Mouse (Mus musculus): ENCODE measurements around the gene Rasgef1c. TPM values are rescaled to one million over a fixed set of nuclear protein-coding genes. Genes with fewer than 3 reads are reported as not detected.

Gene Rasgef1c
- polyA plus RNA-seq, 1 experiment from 2014 or later: 0.20 TPM

DNA sequence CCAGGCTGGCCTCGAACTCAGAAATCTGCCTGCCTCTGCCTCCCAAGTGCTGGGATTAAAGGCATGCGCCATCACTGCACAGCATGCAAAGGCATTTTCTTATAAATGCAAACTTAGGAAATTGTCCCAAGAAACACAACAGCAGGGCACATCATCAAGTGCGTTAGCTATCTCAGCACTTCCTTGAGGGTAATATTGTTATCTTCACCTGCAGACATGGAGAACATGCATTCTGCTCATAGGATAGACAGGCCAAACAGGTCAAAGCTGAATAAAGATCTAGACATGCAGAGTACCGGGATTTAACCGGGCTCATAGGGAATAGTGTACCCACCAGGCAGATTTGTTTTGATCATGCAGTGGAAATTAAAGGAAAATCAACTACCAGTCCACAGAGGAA lies 9.6 kb upstream of the Rasgef1c start:
- peaks cover 12% of the 10 kb centered on the region; the same call in 1 of the 2 replicates for H3K36me3 ChIP-seq
- DNase-seq (ENCODE audit: low spot score): no peak
- H3K27me3 ChIP-seq (ENCODE audit: insufficient read depth, poor library complexity, severe bottlenecking): peaks cover 5% of the 10 kb centered on the region; the same call in 1 of the 2 replicates
- no peaks in the 10 kb centered on the region for H3K9me3 ChIP-seq
- no peak overlapping the region for H3K27ac ChIP-seq
- H3K4me1 ChIP-seq: no peaks in the 10 kb centered on the region; the same call in 1 of the 2 replicates
- 85% methylated on average over 5 of the region's 5 CpGs for WGBS
- no peak overlapping the region for H3K4me3 ChIP-seq

DNA sequence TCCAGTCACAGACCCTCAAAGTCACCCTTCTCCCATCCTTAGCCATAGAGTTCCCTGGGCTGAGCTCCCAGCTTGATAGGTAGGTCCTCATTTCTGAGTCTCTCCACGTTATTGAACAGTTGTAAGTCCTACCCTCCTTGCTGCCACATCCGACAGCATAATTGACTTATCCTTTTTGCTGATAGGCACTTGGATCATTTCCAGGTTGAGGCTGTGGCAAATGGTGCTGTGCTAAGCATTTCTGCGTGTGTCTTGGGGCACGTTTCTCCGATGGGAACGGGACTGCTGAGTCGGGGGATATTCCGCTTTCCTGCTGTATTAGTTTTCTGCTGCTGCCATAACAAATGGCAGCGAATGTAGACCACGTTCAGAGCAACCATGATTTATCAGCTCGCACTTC lies 7.8 kb upstream of the Rasgef1c start:
- no peaks in the 10 kb centered on the region; the same call in 1 of the 2 replicates for H3K36me3 ChIP-seq
- H3K27ac ChIP-seq: no peak overlapping the region
- 75% methylated on average over 11 of the region's 11 CpGs for WGBS
- H3K4me3 ChIP-seq: no peak overlapping the region
- DNase-seq (ENCODE audit: low spot score): no peak
- H3K4me1 ChIP-seq: no peaks in the 10 kb centered on the region; the same call in 1 of the 2 replicates
- H3K9me3 ChIP-seq: no peaks in the 10 kb centered on the region
- H3K27me3 ChIP-seq (ENCODE audit: insufficient read depth, poor library complexity, severe bottlenecking): peaks cover 9% of the 10 kb centered on the region

DNA sequence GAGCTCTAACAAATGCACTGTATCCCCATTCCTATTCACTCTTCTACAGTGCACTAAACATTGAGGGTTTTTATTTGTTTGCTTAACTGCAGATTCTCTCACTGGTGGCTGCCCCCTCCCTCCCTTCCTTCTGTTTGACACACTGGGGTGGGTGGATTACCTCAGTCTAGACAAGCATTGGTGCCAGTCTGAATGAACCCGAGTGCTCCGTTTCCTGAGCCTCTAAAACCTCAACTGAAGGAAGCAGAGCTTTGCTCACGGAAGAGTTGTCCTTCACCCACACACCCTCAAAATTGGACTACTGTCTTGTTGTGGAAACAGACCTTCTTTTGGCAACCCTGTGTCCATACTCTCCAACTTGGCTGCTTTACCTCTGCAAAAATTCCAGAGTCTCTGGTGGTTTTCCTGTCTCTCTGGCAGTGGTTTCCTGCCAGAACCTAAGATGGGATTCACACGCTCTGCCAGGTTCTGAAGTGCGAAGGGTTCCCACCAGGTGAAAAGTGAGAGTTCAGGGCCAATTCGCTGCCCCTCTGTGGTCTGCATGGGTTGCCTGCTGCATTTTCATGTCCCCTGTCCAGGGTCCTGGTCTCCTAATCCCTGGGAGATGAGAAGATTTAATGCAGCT lies 5.6 kb upstream of the Rasgef1c start:
- no peaks in the 10 kb centered on the region for H3K36me3 ChIP-seq
- no peaks in the 10 kb centered on the region for H3K9me3 ChIP-seq
- DNase-seq (ENCODE audit: low spot score): no peak
- H3K4me3 ChIP-seq: no peak overlapping the region
- no peaks in the 10 kb centered on the region; the same call in 1 of the 2 replicates for H3K4me1 ChIP-seq
- WGBS: 52% methylated on average over 6 of the region's 6 CpGs
- H3K27me3 ChIP-seq (ENCODE audit: insufficient read depth, poor library complexity, severe bottlenecking): peaks cover 32% of the 10 kb centered on the region
- H3K27ac ChIP-seq: no peak overlapping the region

DNA sequence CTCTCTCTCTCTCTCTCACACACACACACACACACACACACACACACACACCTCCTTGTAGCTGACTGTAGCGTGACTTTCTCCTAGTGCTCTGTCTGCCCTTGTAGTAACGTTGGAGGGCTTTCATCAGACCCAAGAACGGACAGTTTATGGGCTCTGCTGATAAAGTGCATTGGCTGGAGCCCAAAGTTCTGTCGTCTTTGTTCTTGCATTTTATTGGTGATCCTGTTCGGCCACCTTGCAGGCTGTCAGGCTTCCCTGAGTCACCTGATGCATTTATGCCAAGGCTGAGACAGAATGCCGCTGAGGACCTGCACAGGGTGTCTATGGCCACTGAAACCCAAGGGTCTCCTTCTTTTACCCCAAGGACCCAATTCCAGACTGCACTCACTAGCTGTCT lies 1.6 kb upstream of the Rasgef1c start:
- 67% methylated on average over 6 of the region's 6 CpGs for WGBS
- Histone ChIP-seq H3K9me3 (no peaks in the 10 kb centered on the region), H3K27ac (no peak overlapping the region), H3K4me3 (no peak overlapping the region), H3K36me3 (no peaks in the 10 kb centered on the region), H3K27me3 (ENCODE audit: insufficient read depth, poor library complexity, severe bottlenecking) (peaks cover 57% of the 10 kb centered on the region), H3K4me1 (peaks cover 12% of the 10 kb centered on the region)
- DNase-seq (ENCODE audit: low spot score): no peak

DNA sequence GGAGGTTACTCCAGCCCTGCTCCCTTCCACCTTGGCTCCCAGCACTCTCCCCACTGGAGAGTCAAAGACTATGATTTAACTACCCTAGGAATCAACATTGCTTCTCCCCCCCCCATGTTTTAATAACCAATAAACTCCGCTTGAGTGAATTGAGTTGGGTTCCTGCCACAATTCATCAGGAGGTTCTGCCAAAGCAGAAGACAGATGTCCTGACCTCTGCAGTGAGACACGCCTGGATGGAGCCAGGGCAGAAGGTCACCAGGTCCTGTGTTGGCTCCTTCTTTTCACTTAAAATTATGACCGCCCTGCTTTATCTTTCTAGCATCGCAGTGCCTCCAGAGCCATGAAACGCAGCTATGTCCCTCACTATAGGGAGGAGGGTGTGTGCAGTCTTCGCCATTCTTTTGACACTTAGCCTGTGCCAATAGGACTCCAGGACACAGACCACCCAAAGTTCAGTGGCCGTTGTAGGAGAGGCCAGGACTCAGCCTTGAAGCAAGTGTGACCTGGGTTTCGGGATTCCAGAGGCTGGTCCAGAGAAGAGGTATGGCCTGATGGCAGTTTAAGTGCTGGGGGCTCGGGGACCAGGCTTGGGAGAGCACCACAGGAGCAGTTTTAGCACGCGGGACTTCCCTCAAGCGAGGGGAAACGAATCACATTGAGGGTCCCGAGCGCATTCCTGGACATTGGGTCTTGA lies 525 bp upstream of the Rasgef1c start:
- DNase-seq (ENCODE audit: low spot score): no peak
- peak overlapping the region; percentile 81 for H3K4me3 ChIP-seq
- H3K27me3 ChIP-seq (ENCODE audit: insufficient read depth, poor library complexity, severe bottlenecking): peaks cover 54% of the 10 kb centered on the region
- H3K4me1 ChIP-seq: peaks cover 12% of the 10 kb centered on the region
- no peaks in the 10 kb centered on the region for H3K9me3 ChIP-seq
- WGBS: 29% methylated on average over 15 of the region's 15 CpGs
- H3K36me3 ChIP-seq: no peaks in the 10 kb centered on the region
- peak overlapping the region; percentile 71 for H3K27ac ChIP-seq

DNA sequence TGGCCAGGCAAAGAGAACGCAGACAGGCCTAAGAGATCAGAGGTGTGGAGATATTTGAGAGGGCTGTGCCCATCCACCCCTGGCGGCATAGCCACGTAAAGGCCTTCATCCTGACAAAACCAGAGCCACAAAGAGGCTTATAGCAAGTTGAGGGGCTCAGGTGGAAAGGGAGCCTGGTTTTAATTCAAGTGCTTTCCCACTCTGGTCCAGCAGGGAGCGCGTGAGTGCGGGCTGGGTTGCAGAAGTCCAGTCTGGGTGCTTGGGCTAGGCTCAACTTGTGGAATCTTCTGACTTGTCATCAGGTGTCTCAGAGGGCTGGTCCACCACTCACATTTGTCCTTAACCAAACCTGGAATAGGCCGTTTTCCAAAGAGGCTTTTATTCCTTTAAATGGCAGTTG lies 1.7 kb downstream of the Rasgef1c start:
- H3K4me1 ChIP-seq: peaks cover 12% of the 10 kb centered on the region
- no peaks in the 10 kb centered on the region for H3K9me3 ChIP-seq
- no peaks in the 10 kb centered on the region for H3K36me3 ChIP-seq
- H3K27ac ChIP-seq: no peak overlapping the region
- H3K27me3 ChIP-seq (ENCODE audit: insufficient read depth, poor library complexity, severe bottlenecking): peaks cover 52% of the 10 kb centered on the region
- DNase-seq (ENCODE audit: low spot score): no peak
- WGBS: 10% methylated on average over 7 of the region's 7 CpGs
- H3K4me3 ChIP-seq: no peak overlapping the region

DNA sequence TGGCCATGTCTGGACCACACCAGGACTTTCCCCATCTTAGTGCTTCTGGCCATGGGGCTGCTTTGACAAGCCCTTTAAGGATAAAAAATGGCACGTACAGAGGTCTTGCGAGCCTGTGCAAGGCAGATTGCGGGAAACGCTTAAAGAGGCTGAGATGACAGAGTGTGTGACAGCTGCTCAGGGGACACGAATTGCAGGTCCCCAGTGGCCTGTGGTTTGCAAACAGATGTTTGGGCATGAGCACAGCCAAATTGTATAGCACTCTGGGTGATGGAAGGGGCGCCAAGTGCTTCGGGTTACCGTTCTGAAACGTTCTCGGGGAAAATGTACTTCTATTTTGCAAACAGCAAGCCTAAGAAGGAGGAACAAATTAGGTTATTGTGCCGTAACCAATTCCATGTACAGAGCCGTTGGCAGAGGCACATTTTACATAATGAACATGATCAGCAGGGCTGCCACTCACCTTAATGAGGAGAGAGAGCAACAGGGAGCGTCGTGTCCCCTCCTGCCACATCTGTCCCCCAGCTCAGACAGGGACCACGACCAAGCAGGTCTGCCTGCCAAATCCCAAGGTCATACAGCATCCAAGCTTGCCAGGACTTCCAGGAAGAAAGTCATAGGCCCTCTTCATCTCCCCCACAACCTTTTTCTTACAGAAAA lies 17.0 kb downstream of the Rasgef1c start:
- H3K27me3 ChIP-seq (ENCODE audit: insufficient read depth, poor library complexity, severe bottlenecking): peaks cover 55% of the 10 kb centered on the region
- H3K27ac ChIP-seq: no peak overlapping the region
- no peak overlapping the region for H3K4me3 ChIP-seq
- DNase-seq (ENCODE audit: low spot score): no peak
- peaks cover 8% of the 10 kb centered on the region; the same call in 1 of the 2 replicates for H3K4me1 ChIP-seq
- no peaks in the 10 kb centered on the region for H3K9me3 ChIP-seq
- no peaks in the 10 kb centered on the region for H3K36me3 ChIP-seq
- 70% methylated on average over 15 of the region's 15 CpGs for WGBS

DNA sequence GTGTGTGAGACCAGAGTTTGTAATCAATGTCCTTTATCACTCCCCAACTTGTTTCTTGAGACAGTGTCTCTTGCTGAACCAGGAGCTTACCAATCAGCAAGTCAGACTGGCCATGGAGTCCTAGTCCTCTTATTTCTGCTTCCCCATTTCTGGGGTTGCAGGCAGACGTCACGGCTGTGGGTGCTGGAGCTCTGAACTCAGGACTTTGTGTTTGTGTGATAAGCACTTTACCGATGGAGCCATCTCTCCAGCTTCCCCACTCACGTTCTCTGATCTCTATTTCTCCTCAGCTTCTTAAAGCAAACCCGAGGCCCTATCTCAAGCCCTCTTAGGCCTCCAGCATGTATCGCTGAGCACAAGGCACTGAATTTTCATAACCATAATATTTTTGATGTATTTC lies 17.7 kb downstream of the Rasgef1c start:
- Histone ChIP-seq H3K27me3 (ENCODE audit: insufficient read depth, poor library complexity, severe bottlenecking) (peaks cover 55% of the 10 kb centered on the region), H3K36me3 (no peaks in the 10 kb centered on the region), H3K9me3 (no peaks in the 10 kb centered on the region), H3K4me3 (no peak overlapping the region), H3K4me1 (peaks cover 8% of the 10 kb centered on the region; the same call in 1 of the 2 replicates), H3K27ac (no peak overlapping the region)
- 75% methylated on average over 6 of the region's 6 CpGs for WGBS
- DNase-seq (ENCODE audit: low spot score): no peak

DNA sequence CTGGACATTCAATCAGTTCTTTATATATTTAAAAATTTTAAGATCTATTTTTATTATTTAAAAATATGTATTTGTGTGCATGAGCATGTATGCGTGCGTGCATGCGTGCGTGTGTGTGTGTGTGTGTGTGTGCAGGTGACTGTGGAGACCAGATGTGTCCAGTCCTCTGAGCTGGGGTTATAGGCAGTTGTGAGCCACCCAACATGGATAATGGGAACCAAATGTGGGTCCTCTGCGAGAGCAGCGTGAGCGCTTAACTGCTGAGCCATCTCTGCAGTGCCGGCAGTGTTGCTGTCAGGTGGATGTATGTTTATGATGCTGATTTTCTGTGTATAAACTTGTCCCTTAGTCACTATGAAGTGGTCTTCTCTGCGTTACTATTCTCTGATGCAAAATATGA lies 21.9 kb downstream of the Rasgef1c start:
- no peaks in the 10 kb centered on the region for H3K36me3 ChIP-seq
- H3K9me3 ChIP-seq: no peaks in the 10 kb centered on the region
- H3K27me3 ChIP-seq (ENCODE audit: insufficient read depth, poor library complexity, severe bottlenecking): peaks cover 60% of the 10 kb centered on the region
- H3K4me3 ChIP-seq: no peak overlapping the region
- WGBS: 82% methylated on average over 9 of the region's 9 CpGs
- no peak overlapping the region for H3K27ac ChIP-seq
- H3K4me1 ChIP-seq: peaks cover 11% of the 10 kb centered on the region
- no peak for DNase-seq (ENCODE audit: low spot score)

DNA sequence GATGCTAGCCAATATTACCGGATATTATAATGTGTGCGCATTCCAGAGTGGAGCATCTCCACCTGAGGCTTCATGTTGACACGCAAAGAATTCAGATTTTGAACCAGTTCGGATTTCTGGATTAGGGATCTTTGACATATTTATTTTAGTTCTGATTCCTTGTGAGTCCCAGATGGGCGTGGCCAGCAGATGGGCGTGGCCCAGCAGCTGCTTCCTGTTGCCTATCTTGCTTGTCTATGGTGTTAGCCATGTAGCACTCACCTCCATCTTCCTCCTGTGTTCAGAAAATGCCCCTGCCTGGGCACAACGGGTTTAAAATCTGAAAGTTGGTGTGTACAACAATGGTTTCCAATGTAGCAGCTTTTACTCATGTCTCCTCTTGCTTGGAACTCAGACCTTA lies 24.5 kb downstream of the Rasgef1c start:
- DNase-seq (ENCODE audit: low spot score): no peak
- no peaks in the 10 kb centered on the region for H3K36me3 ChIP-seq
- no peak overlapping the region for H3K27ac ChIP-seq
- no peak overlapping the region for H3K4me3 ChIP-seq
- 71% methylated on average over 7 of the region's 7 CpGs for WGBS
- peaks cover 13% of the 10 kb centered on the region for H3K4me1 ChIP-seq
- H3K27me3 ChIP-seq (ENCODE audit: insufficient read depth, poor library complexity, severe bottlenecking): peaks cover 60% of the 10 kb centered on the region
- H3K9me3 ChIP-seq: no peaks in the 10 kb centered on the region

DNA sequence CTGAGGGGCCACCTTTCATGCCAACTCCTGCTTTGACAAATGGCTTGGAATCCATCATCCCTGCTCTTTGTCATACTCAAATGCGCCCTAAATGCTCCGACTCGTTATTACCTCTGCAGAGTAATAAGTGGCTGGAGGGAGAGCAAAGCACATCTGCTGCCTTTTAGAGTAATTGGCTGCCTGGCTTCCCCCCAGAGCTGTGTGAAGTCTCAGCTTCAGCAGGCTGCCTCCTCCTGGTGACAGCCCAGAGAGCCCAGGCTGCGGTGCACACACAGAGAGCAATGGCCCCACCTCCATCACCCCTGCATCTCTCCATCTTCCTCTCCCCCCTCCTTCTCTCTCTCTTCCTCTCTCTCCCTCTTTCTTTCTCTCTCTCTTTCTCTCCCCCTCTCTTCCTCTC lies 25.5 kb downstream of the Rasgef1c start:
- DNase-seq (ENCODE audit: low spot score): no peak
- Histone ChIP-seq H3K27ac (no peak overlapping the region; the same call in 1 of the 2 replicates), H3K27me3 (ENCODE audit: insufficient read depth, poor library complexity, severe bottlenecking) (peaks cover 56% of the 10 kb centered on the region), H3K9me3 (no peaks in the 10 kb centered on the region), H3K36me3 (no peaks in the 10 kb centered on the region), H3K4me1 (peaks cover 23% of the 10 kb centered on the region), H3K4me3 (no peak overlapping the region)
- WGBS: 35% methylated on average over 4 of the region's 4 CpGs

DNA sequence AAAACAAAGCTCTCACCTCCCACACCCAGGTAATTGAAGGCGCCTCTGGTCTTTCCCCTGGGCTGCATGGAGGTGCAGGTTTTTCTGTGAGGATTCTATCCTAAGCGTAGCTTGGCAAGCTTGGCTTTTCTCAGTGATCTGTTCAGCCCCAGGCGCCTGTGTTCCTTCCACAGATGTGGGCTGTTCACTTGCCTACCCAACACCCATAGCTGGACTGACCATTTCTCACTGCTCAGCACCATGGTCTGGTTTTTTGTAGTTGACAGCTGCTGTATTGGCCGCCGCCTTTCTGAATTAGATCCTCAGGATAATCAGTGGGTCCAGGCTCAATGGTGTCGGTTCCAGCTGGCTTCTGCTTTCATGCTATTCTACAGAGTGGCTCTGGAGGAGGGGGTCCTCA lies 26.0 kb downstream of the Rasgef1c start:
- no peak overlapping the region for H3K4me3 ChIP-seq
- H3K27me3 ChIP-seq (ENCODE audit: insufficient read depth, poor library complexity, severe bottlenecking): peaks cover 51% of the 10 kb centered on the region
- H3K27ac ChIP-seq: no peak overlapping the region
- peaks cover 27% of the 10 kb centered on the region for H3K4me1 ChIP-seq
- no peaks in the 10 kb centered on the region for H3K36me3 ChIP-seq
- DNase-seq (ENCODE audit: low spot score): no peak
- 72% methylated on average over 6 of the region's 6 CpGs for WGBS
- no peaks in the 10 kb centered on the region for H3K9me3 ChIP-seq

DNA sequence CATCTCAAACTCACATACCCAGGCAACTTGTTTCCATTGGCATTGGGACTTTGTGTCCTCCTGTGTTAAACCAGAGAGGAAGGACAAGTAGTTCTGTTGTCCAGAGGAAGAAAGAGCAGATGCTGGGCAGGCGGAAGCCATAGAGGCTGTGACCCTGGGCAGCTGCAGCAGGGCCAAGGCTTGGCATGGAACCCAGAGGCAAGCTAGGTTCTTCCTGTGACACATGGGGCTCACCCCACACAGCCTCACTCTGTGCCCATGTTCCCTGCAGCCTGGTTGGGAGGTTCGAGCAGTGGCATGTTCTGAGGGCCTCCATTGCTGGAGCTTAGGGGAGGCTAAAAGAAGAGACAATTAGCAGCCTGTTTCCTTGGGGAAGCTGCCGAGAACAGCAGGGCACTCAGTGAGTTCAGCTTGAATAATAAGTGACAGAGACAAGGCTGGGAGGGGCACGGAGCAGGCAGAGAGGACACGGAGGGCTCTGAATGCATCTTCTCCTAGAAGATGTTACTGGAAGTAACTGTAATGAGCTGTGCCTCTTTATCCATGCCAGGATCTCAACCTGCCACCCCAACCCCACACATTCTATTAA lies 29.5 kb downstream of the Rasgef1c start:
- 52% methylated on average over 5 of the region's 5 CpGs for WGBS

More for the DNA sequence above, 29.5 kb downstream of the Rasgef1c start:
- no peak overlapping the region for H3K27ac ChIP-seq
- no peak overlapping the region for H3K4me3 ChIP-seq
- DNase-seq (ENCODE audit: low spot score): no peak
- peaks cover 30% of the 10 kb centered on the region for H3K4me1 ChIP-seq
- H3K9me3 ChIP-seq: no peaks in the 10 kb centered on the region
- H3K27me3 ChIP-seq (ENCODE audit: insufficient read depth, poor library complexity, severe bottlenecking): peaks cover 61% of the 10 kb centered on the region
- H3K36me3 ChIP-seq: no peaks in the 10 kb centered on the region

All from heart, embryonic 10.5 days (tissue).